Mouse (Mus musculus): ENCODE data around the gene Rad23a.

DNA sequence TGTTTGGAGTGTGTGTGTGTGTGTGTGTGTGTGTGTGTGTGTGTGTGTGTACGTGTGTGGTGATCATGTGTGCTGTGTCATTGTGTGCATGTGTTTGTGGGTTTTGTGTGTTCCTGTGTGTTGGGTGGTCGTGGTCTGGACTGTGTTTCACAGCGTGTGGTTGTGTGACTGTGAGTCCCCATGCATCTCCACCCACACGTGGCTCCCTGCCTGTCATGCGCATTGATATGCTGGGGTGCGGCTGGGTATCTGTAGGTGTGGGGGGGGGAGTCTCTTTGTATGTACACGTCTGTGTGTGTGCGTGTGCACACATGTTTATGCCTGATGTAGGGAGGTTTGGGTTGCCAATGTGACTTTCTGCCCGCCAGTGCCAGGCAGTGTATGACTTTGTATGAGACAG, 47.3 kb downstream of the Rad23a start:
- TF ChIP-seq CTCF (IDR thresholded peaks at IDR 0.05; ENCODE audit: borderline replicate concordance, extremely low read depth, insufficient read depth, insufficient read length) (no peak), POLR2A (IDR thresholded peaks at IDR 0.05; ENCODE audit: borderline replicate concordance, extremely low read depth, insufficient read depth, insufficient read length, poor library complexity, severe bottlenecking) (no peak)
